Mouse (Mus musculus) adrenal gland, postnatal 10 days (tissue): ENCODE measurements at regions not wholly inside any gene's neighbourhood (a gene's known extent, or its start where the extent isn't known, plus 50 kb on each side); places are given as distances from the start of the nearest gene placed in this dataset.

Experiments
- DNase-seq: peaks from one replicate; pipeline ENCODE4 v3.0.0; 2021; ENCODE audit warnings: mixed read lengths

- DNase-seq = no peak
Observed at GRCm38 (mm10) chrX:162210848-162211247, 51.3 kb upstream of the Nhs start.
